Mouse (Mus musculus) small intestine, adult 2 months (tissue): ENCODE measurements around the gene Aldh4a1.

Source experiments
- CTCF ChIP-seq: fragments of 200-500 bp; IDR thresholded peaks from 2 replicates; pipeline ENCODE4 v1.5.1; 2012; ENCODE audit warnings: low read depth, mild to moderate bottlenecking, control low read depth, inconsistent platforms, low read length, moderate library complexity, mixed read lengths; ENCODE audit not compliant: insufficient replicate concordance, insufficient read length; ENCODE audit errors: extremely low read depth
- POLR2A ChIP-seq: fragments of 200-500 bp; IDR thresholded peaks from 2 replicates; pipeline ENCODE4 v1.6.1; 2012; ENCODE audit warnings: low read depth, mild to moderate bottlenecking, control low read depth, inconsistent platforms, low read length, moderate library complexity

DNA sequence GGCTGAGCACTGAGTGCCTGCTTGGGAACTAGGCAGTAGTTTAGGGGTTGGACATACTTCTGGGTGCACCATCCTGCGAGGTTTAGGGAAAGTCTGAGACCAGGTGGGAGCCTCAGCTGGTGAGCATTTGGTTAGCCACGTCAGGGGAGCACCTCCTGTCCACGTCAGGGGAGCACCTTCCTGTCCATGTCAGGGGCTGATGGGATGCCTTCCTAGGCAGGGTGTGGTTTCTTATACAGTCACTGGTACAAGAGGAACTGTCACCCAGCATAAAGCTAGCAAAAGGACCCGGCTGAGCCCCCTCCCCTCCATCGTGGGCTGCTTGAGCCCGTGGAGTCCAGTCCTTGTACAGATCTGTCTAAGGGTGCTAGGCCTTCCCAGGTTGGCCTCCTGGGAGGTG, 40.3 kb upstream of the Aldh4a1 start:
- no peak for TF ChIP-seq CTCF
- TF ChIP-seq POLR2A = no peak
